Mouse (Mus musculus) ES-CJ7 (cell line): ENCODE results near the gene Mdm4.
"Not testable (repeated sequence)": the region's sequence is repeated elsewhere in the genome, so short reads cannot be mapped to it uniquely, and the experiment has no call there.

Experiments
- DNase-seq: peaks from one replicate; pipeline ENCODE4 v3.0.0; 2011; ENCODE audit warnings: low read depth, low spot score

Gene Mdm4

DNA sequence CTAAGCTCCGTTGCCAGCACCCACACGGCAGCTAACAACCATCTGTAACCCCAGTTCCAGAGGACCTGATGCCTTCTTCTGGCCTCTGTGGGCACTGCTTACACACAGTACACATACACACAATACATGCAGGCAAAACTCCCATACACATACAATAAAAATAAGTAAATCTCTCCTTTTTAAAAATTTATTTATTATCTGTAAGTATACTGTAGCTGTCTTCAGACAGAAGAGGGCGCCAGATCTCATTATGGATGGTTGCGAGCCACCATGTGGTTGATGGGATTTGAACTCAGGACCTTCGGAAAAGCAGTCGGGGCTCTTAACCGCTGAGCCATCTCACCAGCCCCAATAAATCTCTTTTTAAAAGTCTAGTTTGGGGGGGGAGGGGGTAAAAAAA is 9.0 kb downstream of the Mdm4 start:
- no peak for DNase-seq

DNA sequence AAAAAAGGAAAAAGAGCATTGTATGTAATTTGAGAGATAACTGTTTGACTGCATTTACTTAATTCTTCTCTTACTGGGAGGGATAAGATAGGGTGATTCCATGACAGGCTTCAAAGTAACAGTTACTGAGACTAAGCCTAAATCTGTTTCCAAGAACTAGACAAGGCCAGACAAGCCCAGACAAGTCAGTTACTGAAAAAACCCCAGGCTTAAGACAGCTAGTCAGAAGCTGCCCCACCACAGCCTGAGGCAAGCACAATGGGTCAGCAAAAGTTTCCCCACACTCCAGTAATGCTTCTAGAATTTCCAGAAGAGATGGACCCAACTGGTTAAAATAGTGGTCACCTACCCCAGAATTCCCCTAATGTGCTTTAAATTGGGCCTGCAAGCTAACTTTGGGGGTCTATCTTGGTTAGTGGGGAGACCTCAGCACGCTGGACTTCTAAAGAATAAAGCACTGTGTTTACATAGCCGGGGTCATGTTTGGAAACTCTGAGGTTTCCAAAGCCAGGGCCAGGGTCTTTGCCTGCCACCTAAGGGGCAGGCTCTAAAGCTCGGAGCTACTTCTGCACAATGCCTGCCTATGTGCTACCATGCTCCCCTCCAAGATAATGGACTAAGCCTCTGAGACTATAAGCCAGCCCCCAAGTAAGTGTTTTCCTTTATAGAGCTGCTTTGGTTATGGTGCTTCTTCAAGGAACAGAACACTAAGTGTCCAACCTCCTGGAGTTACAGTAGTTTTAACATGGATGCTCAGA is 10.0 kb downstream of the Mdm4 start:
- peak; percentile 89 for DNase-seq

DNA sequence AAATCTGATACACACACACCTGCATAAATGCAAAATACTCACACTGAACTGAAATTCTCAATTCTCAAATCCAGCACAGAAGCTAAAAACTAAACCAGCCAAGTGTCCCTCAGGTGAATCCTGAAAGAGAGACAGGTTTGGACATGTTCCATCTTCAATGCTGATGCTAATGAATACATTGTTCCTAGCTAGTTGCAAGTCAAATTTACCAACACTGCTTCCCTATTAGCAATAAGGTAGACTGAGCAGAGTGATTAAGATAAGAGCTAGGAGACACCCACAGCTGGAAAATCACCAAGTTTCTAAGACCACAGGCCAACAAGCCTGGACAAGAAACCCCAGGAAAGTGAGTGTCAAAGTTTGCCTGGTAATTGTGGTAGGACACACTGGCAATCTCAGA is 11.0 kb downstream of the Mdm4 start:
- peak; percentile 86 for DNase-seq

DNA sequence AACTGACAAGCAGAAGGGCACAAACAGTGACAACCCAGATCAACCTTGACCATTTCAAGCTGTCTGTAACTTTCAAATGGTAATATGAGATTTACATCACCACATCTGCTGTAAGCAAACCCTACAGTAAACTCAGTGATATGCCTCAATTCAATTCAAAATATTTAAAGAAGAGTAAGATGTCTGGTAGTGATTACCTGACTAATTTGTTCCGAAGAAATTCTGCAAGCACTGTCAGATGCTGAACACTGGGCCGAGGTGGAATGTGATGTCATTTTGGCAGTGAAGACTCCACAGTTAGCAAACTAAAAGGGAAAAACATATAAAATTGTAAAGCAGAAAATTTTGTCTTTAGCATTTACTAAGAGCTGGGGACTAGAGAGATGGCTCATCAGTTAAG is 11.8 kb downstream of the Mdm4 start:
- no peak for DNase-seq

DNA sequence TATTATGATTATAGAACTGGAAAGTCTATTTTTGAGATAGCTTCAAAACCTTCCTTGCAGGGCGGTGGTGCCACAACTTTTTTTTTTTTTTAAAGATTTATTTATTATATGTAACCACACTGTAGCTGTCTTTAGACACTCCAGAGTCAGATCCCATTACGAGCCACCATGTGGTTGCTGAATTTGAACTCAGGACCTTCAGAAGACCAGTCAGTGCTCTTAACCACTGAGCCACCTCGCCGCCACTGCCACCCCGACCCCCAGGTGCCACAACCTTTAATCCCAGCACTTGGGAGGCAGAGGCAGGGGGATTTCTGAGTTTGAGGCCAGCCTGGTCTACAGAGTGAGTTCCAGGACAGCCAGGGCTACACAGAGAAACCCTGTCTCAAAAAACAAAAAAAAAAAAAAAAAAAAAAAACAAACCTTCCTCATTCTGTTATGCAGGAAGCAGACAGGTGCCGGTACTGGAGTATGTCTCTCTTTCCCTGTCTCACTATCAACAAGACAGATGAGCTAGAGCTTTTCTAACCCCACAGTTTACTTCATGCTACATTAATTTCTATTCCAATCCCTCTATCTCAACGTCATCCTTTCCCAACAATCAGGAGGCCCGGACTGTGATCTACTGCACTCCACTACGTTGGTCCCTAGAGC is 13.5 kb downstream of the Mdm4 start:
- DNase-seq, result no peak

DNA sequence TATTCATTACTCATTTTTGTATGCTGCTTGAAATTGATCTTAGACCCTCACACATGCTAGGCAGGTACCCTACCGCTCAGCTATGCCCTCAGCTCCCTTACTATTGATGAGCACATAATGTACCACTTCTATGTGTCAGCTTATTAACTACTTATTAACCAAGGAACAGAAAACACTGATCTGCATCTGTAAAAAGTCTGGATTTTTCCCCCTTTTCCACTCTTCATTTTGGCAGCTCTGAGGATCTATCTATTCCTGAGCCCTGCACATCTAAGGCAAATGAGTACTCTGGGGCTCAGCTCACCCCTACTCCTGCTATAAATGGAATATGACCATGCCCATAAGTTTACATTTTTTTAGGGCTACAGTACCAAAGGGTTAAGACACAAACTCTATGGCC is 16.2 kb downstream of the Mdm4 start:
- DNase-seq, result no peak

DNA sequence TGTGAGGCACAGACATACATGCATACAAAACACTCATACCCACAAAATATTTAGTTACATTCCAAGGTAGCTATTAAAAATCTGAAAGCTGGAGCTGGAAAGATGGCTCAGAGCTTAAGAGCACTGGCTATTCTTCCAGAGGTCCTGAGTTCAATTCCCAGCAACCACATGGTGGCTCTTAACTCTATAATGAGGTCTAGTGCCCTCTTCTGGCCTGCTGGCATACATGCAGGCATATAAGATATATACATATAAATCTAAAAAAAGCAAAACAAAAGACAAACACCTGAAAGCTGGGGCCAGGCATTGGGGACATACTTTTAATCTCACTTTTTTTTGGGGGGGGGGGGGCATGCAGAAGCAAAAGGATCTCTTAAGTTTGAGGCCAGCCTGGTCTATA is 17.0 kb downstream of the Mdm4 start:
- DNase-seq, result peak; percentile 77

DNA sequence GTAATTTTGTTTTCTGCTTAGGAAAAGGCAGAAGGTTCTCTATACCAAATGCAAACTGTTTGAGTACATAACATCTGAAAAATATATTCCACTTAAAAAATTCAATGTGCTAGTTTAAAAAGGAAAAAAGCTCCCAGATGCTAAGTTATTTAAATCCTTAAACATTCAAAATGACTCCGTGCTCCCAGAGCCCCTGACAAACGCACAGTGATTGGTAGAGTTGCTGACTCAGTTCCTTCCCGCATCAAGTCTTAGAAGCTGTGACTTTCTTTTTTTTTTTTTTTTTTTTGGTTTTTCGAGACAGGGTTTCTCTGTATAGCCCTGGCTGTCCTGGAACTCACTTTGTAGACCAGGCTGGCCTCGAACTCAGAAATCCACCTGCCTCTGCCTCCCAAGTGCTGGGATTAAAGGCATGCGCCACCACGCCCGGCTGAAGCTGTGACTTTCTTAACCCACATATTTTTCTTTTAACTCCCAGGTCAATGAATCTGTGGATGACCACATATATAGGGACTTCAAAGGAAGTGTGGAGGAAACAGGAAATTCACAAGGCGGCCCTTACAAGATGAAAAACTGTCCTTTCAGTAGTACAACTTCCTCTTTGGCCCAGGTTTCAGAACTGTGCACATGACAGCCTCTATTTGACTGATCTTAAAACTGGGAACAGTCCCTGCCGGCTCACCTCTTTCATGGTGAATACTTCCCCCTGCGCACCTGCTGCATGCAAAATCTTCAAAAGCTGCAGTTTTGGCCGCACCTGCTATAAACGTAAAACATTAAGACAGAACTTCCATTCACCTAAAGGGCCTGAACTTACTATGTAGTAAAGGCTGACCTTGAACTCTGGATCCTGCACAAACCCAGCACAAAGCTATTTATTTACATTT is 18.2 kb downstream of the Mdm4 start:
- peak; percentile 68 for DNase-seq

DNA sequence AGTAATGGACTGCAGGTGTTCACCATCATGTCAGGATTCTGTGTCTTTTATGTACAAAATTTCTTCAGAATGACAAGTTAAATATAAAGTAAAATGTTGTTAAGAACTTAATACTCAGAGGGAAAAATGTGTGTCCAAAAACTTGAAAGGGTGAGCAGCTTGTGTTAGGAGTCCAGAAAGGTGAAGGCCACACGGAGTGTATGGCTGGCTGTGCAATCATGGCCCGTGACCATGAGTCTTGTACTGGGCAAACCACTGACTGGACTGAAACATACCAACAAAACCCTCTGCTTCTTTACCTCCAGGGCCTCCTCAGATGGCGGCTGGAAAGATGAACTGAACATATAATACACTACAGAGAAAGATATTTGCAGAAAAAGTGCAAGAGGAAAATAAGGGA is 23.8 kb downstream of the Mdm4 start:
- no peak for DNase-seq

DNA sequence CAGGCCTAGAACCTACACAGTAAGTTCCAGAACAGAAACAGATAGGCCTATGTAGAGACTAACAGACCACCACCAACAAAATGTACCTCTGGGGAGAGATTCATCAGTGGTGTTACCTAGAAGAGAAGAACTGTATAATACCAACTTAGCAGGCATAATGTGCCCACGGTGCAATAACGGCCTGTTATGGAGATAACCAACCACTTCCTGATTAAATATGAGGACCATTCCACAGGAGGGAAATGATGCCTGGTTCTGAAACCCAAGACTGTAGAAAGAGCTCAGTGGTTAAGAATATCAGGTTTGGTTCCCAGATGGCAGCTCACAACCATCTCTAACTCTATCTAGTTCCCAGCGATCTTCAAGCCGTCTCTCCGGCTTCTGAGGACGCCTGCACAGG is 30.0 kb downstream of the Mdm4 start:
- DNase-seq, result no peak

DNA sequence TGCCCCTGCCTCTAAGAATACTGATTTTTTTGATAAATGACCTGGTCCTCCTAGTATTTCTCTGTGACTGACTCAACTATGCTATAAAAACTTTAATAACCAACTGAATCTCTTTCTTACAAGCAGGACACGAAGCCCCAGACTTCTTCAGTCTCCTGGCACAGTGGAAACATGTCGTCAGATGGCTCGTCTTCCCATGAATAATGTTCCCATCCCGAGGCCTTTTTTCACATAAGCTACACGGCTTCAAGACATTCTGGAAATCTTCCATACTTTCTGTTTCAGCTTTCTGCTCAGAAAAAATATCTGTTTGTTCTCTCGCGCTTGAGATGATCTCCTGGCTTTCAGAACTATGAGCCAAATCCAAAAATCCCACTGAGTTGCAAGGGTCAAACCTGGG is 38.8 kb downstream of the Mdm4 start:
- DNase-seq, result no peak

DNA sequence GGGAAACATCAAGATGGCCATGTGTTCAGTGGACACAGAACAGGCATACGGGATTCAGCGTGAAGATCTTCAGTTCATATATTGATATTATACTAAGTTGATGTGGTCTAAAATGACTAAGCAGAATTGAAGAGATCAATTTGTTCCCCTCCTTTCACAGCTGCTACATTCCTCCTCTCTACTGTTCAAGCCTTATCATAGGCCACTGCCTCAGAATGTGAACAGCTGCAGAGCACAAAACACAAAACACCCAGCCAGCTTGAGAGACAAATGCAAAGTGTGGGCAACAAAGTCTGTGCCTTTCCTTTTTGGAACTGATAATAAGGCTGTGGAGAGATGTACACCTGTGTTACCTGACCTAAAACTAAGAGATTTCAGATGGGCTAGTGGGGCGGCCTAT is 39.6 kb downstream of the Mdm4 start:
- DNase-seq, result no peak

DNA sequence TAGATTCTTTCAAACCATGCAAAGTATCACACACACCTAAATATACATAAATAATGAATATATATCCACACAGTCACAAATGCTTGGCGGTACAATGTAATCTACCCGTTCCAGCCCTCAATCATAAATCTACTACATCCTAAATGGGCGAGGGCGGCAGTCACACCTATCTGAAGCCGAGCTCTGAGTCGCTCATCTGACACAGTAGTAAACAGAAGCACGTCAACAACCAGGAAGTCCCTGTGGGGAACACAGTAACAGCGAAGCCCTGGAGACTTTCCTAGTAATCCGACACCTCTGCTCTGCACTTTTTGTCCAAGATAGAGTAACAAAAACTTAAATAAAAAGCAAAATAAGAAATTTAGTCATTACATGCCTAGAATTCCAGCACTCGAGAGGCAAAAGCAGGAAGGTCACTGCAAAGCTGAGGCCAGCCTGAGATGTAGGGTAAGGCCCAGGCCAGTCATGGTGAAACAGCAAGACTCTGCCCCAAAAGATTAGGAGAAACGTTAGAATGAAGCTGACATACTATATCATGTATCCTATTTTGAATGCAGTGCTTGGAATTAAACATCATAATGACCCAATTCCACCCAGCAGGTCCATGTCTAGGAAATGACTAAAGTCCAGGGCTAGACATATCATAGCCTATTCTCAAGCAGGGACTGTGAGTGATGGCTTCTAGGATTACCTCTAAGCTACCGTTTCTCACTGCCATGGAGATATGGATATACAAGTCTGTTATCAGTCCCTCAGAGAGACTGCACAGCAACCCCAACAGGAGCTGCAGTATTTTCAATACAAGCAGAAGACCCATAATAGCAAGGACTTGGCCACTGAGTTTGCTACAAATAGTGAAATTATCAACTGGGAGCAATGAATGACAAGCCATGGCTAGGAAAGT is 41.6 kb downstream of the Mdm4 start:
- not testable (repeated sequence) for DNase-seq

DNA sequence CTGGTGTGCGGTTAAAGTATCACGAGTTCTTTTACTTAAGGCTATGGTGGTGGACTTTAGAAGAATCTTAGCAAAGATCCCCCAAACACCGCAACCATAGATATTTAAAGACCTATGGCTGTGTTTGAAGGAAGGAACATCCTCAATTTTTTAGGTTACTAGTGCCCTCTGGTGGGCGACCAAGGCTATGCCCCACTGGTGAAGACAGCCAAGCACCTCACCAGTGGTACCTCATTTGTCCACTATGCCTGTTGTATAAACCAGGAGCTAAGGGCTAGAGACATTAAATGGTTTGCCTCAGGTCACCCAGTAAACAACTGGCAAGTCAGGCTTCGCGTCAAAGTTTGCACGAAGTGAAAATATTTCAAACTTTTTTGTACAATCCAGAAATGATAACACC is 47.6 kb downstream of the Mdm4 start:
- DNase-seq, result peak; percentile 90

DNA sequence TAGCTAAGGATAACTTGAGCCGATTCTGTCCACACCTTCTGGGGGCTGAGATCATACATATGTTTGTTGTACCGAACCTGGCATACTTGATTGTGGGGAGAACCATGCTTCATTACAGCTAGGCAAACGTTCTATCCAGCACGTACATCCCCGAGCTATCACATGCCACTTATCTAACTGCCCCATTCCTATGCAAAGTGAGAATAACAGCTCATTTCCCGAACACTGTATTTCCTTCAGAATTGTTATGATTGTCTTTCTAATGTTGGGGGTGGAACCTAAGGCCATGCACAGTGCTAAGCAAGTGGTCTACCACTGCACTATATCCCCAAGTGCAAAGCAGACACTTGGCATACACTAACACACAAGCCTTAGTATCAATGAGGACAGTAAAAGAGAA is 49.1 kb downstream of the Mdm4 start:
- peak; percentile 74 for DNase-seq

DNA sequence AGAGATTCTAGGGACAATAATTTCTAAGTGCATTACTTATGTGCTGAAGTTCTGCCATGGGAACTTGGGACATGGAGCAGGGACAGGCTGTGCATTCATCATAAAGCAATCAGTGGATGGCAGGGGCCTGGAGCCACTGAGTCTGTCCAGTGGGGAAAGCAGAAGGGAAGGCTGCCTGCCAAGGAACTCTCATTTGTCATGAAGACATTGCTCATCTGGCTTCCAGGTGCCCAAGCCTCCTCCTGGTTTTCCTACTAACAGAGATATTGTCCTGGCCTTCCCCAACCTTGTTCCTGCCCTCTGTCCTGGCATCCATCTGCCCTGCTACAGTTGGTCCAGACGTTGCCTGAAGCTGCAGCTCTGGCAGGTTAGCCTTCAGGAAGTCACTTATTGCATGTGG is 53.0 kb downstream of the Mdm4 start:
- no peak for DNase-seq

DNA sequence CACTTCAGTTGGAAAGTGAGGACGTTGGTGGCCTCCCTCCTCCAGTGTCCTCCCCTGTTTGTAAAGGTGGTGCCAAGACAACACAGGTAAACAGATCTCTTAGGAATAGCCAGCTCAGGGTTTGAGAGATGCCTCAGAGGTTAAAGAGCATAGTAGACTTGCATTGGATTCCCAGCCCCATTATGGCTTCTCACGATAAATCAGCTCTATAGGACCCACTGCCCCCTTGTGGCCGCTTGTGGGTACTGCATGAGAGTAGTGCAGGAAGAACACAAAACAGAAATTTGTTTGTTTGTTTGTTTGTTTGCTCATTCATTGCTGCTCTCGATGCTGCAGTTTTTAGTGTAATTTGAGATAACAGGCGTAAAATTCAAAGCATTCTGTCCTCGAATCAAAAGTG is 61.7 kb downstream of the Mdm4 start:
- peak; percentile 80 for DNase-seq

DNA sequence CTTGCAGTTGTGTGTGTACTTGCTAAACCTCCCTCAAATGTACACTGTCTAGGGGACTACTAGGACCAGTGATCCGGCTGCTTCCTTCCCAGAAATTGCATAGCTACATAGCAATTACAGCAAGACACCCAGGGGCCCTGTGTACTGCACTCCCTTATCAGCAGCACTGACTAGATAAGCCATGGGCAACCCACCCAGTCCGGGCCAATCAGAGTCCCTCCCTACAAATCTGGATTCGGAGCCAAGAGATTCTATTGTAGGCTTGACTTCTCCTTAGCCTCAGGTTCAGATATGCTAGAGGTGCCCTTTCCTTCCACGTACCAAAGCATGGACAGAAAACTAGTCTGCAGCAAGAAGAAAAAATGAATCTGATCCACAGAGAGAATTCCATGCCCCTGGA is 65.7 kb downstream of the Mdm4 start:
- no peak for DNase-seq

DNA sequence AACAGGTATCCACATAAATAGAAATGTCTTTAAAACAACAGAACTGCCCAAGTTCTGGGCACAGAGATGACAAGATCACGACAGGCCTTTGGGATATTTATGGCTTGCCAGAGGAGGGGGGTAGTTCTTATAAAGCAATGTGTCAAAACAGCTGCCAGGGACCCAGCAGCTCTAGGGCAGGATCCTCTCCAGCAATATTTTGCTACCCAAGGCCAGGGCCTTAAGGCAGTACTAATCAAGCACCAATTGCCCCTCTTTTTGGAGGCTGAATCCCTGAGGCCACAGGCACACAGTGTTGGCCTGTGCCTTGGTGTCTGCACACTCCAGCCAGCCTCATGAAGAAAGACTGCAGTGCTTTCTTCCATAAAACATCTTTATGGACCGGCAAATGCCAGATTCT is 66.3 kb downstream of the Mdm4 start:
- DNase-seq, result no peak

DNA sequence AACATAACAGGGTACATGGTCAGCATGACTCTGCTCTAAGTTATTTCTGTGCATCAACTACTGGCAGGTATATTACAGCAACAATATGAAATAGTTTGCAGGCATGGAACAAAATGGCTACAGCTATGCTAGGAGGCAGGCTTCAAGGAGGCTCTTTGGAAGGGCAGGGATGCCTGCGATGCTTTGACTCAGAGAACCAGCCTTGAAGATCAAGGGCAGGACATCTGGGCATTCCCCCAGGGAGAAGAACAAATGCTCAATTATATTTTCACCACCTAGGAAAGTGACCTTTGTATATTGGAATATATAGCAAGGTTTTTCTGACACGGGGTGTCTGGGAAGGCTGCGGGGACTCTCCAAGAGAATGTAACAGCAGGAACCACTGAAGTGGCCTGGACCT is 68.6 kb downstream of the Mdm4 start:
- DNase-seq, result no peak

DNA sequence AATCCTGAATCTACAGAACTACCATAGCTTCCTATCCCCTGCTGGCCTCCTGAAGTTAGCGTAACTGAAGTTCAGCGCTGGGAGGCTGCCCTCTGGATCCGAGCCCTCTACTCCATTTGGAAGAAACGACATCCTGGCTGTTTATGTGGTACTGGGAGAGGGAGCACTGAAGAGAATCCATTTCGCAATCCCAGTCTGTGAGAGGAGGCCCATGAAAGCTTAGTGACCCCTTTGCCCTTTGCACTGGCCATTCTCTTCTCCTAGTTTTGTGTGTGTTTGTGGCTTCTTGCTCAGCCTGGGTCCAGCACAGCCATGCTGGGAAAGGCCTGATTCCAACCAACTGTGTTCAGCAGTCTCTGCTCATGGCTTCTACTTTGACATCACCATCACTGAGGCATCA is 73.6 kb downstream of the Mdm4 start:
- DNase-seq, result no peak

DNA sequence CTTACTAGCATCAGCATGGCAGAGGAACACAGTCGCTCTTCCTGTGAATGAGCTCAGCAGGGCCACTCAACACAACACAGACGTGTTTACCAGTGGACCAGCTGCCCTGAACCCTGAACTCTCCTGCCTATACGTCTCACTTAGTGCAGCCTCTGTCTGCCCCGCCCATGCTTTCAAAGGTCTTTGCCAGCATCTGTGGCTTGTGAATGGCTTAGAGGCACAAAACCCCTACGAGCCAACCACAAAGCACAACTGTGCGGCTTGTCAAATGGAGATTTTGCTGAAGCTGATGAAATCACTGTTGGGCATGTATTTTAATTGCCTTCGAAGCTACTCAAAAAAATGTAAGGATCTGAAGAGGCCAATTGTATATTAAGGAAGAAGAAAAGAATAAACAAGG is 82.5 kb downstream of the Mdm4 start:
- DNase-seq, result peak; percentile 41
